Mouse (Mus musculus) macrophage (primary cell): Measurements from ENCODE around the gene Ptbp3. TPM values are rescaled to one million over a fixed set of nuclear protein-coding genes. Genes with fewer than 3 reads are reported as not detected.

ENCODE experiments used
- H3K27ac ChIP-seq: fragments of 350-480 bp; formaldehyde crosslinking; 2 replicates; pipeline ENCODE4 v1.9.0; 2021
- H3K36me3 ChIP-seq: fragments of 350-480 bp; formaldehyde crosslinking; 2 replicates; pipeline ENCODE4 v1.9.0; 2021; ENCODE audit errors: inconsistent target
- H3K4me3 ChIP-seq: fragments of 350-480 bp; formaldehyde crosslinking; 2 replicates; pipeline ENCODE4 v1.9.0; 2021; ENCODE audit errors: inconsistent target
- H3K79me2 ChIP-seq: fragments of 350-480 bp; formaldehyde crosslinking; 2 replicates; pipeline ENCODE4 v1.9.0; 2021; ENCODE audit errors: inconsistent target
- WGBS: methylation state at CpG from one replicate; pipeline ENCODE4 v1.1.7; 2026; ENCODE audit warnings: inconsistent platforms; ENCODE audit not compliant: missing documents; 5-methylcytosine and 5-hydroxymethylcytosine counted together
- polyA plus RNA-seq: library from polyadenylated mRNA; stranded (reverse); fragments of 250-400 nt; gene quantifications from 3 replicates; pipeline ENCODE4 v1.2.4, GENCODE M21; 2018; ENCODE audit warnings: inconsistent platforms

Gene Ptbp3
- polyA plus RNA-seq, 1 experiment from 2014 or later: 111 TPM

DNA sequence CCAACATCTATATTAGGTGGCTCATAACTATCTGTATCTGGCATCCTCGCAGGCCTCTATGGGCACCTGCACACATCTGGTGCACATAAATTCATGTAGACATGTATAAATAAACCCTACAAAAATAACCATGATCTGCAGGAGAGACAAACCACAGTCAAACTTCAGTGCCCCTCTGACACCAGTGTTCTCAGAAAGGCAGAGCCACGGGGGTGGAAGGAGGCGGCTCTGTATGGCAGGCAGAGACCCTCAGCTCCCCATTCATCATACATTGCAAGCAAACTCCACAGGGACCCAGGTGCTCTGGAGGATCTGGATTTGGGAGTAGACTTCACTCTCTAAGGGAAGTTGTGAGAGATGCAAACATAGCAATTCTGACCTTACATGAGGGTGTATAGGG is 104.2 kb downstream of the Ptbp3 start:
- H3K79me2 ChIP-seq: no peaks in the 10 kb centered on the region
- H3K36me3 ChIP-seq: no peaks in the 10 kb centered on the region
- 39% methylated on average over 3 of the region's 3 CpGs for WGBS
- no peak overlapping the region; the same call in 1 of the 2 replicates for H3K27ac ChIP-seq
- no peak overlapping the region for H3K4me3 ChIP-seq

DNA sequence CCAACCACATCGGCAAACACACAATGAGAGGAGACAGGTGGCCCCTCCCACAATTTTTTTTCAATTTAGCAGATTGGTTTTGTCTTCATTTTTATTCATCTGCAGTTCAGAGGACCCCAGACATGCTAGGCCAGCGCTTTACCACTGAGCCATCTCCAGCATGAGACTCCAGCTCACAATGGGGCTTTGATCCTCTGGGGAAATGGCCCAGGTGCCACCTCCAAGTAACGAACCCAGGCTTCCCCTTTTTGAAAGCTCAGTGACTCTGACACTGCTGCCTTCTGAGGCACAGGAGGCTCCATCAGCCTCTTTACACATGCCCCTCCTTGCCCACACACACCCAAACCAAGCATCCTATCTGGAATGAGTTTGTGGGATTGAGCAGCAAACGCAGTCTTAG is 105.1 kb downstream of the Ptbp3 start:
- Histone ChIP-seq H3K4me3 (no peak overlapping the region), H3K27ac (no peak overlapping the region), H3K36me3 (no peaks in the 10 kb centered on the region), H3K79me2 (no peaks in the 10 kb centered on the region)
- WGBS: 37% methylated on average over 4 of the region's 4 CpGs

DNA sequence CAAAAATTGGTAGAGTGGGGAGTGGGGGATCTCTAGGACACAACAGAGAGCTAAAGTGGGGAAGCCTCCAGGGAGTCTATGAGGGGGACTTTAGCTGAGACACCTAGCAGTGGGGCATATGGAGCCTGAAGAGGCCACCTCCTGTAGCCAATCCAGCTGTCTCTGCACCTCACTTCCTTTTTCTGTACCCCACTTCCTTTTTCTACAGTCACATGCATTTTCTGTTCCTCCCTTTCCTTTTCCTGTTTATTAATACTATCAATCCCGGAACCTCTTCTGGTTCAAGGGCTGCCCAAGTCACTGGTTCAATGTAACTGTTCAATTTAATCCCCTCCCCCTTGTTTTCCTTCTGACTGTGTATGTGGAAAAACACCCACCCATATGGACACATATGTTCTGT is 107.9 kb downstream of the Ptbp3 start:
- Histone ChIP-seq H3K27ac (peak overlapping the region; percentile 99), H3K4me3 (no peak overlapping the region), H3K36me3 (no peaks in the 10 kb centered on the region), H3K79me2 (peaks cover 6% of the 10 kb centered on the region; the same call in 1 of the 2 replicates)
- WGBS: 0% methylated on average over 1 of the region's 1 CpGs

DNA sequence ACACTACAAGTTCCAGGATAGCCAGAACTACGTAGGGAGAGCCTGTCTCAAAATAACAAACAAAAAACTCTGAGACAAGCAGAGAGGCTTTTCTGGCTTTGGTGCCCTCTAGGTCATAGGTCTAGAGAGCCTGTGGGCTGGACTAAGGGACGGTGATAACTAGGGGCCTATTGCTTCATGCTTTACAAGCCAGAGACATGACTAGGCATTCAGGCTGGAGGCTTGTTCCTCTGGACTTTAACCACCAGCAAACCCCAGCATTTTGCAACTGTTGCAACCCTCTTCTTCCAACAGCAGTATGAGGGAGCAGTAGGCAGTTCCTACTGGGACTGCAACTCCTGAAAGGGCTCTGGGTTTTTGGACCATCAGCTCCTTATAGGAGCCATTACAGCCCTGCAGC is 109.2 kb downstream of the Ptbp3 start:
- H3K79me2 ChIP-seq: peaks cover 6% of the 10 kb centered on the region; the same call in 1 of the 2 replicates
- H3K4me3 ChIP-seq: peak overlapping the region; percentile 69; the same call in 1 of the 2 replicates
- peak overlapping the region; percentile 99 for H3K27ac ChIP-seq
- no peaks in the 10 kb centered on the region for H3K36me3 ChIP-seq
- 0% methylated on average over 2 of the region's 2 CpGs for WGBS

DNA sequence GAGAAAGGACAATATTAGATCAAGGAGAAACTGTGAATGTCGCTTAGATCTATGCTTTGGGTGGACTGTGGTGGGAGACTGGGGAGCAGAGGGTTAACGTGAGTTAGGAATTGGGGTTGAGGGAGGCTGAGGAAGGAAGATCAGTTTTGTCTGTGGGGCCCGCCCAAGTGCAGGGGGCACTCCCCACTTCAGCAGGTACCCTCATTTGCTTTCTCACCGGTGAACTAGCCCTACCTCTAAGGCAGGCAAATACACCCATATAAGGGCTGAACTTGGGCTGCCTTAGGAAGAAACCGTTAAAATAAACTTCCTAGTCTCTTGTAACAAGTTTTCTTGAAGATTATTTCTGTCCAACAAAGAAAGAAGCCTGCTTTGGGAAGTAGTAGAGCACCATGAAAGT is 110.1 kb downstream of the Ptbp3 start:
- Histone ChIP-seq H3K79me2 (peaks cover 8% of the 10 kb centered on the region; the same call in 1 of the 2 replicates), H3K4me3 (peak overlapping the region; percentile 69), H3K27ac (peak overlapping the region; percentile 99), H3K36me3 (no peaks in the 10 kb centered on the region)
- 8% methylated on average over 4 of the region's 5 CpGs for WGBS

DNA sequence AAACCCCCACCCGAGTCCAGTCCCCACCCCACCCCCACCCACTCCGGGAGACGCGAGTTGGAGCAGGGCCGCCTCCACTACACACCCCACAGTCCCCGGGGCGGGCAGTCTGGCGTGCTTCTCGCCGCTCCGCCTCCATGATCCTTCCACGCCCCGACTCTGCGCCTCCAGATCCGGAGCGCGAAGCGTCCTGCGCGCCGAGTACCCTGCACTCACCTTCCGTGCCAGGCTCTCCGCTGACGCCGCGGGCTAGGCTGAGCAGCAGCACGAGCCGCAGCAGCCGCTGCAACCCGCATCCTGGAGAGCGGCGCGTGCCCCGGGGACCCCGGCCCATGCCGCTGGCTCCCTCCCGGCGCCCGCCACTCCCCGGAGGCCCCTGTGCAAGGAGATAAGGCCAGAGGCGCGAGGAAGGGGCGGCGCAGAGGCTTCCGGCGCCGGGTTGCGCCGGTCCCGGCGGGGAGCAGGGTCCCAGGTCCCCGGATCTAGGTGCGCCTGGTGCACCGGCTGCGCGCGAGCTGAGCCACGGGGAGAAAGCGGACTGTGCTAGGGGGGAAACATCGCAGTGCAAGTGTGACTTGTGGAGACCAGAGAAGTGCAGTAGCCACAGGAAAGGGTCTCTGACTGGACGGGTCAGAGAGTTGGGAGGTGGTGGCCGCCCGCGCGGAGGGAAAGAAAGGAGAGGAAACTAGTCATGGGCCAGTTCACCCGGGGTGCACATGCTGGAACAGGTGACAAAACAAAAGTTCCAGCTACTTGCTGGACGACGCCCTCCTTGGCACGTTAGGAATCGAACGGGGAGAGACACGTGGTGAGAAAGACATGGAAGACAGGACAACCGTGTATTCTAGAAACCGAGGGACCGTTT is 110.9 kb downstream of the Ptbp3 start, which contains the start of gene Susd1:
Gene Susd1 (minus strand): TSS at position 644 of the 865 bp plus-strand sequence.
- Histone ChIP-seq H3K79me2 (peaks cover 11% of the 10 kb centered on the region; the same call in 1 of the 2 replicates), H3K27ac (peak within 1 kb of the TSS; percentile 99), H3K36me3 (no peaks in the 10 kb centered on the region), H3K4me3 (peak within 1 kb of the TSS; percentile 69)
- WGBS: under 1% methylated on average over 66 of the region's 75 CpGs

DNA sequence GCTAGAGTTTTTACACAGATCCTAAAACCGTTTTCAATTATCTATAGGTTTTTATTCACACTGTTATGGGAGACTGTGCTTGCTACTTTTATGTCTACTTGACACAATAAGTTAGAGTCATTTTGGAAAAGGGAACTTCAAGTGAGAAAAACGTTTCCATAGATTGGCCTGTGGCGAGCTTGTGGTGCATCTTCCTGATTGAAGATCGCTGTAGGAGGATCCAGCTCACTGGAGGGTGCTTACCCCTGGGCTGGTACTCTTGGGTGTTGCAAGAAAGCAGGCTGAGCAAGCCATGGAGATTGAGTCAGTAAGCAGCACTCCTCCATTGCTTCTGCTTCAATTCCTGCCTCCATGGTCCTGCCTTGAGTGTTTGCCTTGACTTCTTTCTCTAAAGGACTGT is 113.2 kb downstream of the Ptbp3 start:
- Histone ChIP-seq H3K36me3 (no peaks in the 10 kb centered on the region), H3K27ac (peak overlapping the region; percentile 70), H3K4me3 (no peak overlapping the region), H3K79me2 (peaks cover 11% of the 10 kb centered on the region; the same call in 1 of the 2 replicates)
- 22% methylated on average over 4 of the region's 4 CpGs for WGBS

DNA sequence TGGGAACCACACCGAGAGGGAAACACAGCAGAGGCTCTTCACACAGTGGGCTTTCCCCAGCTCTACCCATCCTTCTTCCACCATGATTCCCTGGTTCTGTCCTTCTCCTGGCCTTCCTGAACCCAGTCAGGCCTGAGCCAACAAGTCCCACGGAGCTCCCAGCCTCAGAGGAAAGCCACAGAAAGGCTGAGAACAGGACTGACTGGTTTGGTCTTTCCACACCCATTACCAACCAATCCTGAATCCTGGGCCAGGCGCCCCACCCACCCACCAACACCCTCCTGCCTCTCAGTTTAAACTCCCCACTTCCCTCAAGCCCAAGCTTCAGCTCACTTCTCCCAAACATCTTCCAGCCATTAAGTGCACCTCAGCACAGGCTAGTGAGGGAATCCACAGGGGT is 115.1 kb downstream of the Ptbp3 start:
- WGBS: 77% methylated on average over 3 of the region's 3 CpGs
- Histone ChIP-seq H3K36me3 (no peaks in the 10 kb centered on the region), H3K79me2 (peaks cover 11% of the 10 kb centered on the region; the same call in 1 of the 2 replicates), H3K4me3 (no peak overlapping the region), H3K27ac (no peak overlapping the region)

DNA sequence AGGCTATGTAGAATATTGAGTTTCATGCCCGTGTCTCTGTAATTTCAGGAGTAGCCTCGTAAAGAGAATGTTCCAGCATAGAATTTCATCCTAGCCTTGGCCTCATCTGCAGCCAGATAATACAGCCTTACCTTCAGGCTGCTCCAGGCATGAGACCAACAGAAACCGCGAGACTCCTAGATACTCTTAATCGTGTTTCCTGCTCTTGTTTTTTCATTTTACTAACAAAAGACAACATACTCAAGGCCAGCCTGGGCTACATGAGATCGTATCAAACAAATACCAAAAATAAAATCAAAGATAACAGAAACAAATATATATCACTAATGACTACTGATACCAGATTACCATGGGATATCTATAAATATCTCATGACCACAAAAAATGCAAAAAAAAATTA is 120.0 kb downstream of the Ptbp3 start:
- Histone ChIP-seq H3K36me3 (no peaks in the 10 kb centered on the region), H3K4me3 (no peak overlapping the region), H3K79me2 (peaks cover 4% of the 10 kb centered on the region; the same call in 1 of the 2 replicates), H3K27ac (no peak overlapping the region)
- WGBS: 79% methylated on average over 6 of the region's 6 CpGs

DNA sequence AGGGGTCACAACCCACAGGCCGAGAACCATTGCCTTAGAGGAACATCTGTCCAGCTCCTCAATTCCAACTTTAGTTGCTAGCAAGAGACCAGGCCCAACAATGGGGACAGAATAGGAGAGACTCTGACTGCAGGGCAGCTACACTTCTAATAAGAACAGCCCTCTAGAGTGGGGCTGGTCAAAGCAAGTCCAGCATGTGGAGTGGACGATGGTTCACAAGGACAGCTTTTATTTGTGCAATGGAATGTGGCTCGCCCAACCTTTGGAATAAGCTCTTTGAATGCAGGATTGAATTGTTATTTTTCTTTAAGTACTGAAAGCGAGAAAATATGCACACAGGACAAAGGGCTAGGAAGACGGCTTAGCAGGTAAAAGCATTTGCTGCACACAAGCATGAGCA is 122.7 kb downstream of the Ptbp3 start:
- no peaks in the 10 kb centered on the region for H3K36me3 ChIP-seq

DNA sequence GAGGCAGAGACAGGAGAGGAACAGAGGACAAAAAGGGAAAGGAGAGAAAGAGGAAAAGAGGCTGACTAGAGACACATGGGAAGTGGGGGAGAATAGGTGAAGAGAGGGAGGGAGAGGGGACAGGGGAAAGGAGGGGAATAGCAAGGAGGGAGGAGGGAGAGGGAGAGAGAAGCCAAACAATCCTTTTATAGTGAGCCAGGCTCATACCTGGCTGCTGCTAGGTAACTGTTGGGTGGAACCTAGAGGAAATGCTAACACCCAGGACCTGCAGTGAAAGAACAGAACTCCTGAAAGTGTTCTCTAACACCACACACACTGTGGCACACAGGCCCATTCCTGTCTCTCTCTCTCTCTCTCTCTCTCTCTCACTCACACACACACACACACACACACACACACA is 126.4 kb downstream of the Ptbp3 start:
- Histone ChIP-seq H3K4me3 (no peak overlapping the region), H3K79me2 (no peaks in the 10 kb centered on the region), H3K27ac (no peak overlapping the region), H3K36me3 (no peaks in the 10 kb centered on the region)

More for the DNA sequence above, 122.7 kb downstream of the Ptbp3 start:
- Histone ChIP-seq H3K79me2 (no peaks in the 10 kb centered on the region), H3K4me3 (no peak overlapping the region), H3K27ac (no peak overlapping the region)
- 97% methylated on average over 5 of the region's 5 CpGs for WGBS

DNA sequence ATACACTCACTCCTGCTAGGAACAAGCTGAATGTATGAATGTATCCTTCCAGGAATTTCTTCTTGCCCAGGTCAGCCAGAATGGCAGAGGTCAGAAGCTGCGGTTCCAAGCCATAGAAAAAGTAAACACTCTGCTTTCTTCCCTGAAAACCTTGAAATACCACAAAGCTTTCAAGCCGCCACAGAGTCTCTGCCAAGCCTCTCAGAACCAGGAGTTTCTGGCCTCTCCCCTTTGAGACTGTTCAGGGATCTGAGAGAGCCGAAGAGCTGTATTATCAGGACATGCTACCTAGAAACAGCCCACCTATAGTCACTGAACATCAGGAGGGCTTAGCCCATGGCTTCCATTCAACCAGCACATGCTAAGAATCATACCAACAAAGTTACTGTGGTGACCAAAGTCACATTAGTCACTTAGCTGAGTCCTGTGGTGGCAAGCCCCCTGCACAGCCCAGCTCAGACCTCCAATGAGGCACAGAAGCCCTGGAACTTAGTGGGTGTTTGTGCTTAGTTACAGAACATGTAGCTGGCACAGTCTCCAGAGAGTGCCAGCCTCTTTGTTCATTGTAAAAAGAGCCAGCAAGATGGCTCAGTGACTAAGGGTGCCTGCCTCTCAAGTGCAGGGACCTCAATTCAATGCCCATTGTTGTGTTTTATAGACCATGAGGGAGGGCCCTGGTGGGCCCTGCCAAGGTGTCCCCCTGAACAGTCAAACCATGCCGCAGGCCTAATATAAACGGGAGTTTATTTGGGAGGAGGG is 127.0 kb downstream of the Ptbp3 start:
- Histone ChIP-seq H3K4me3 (no peak overlapping the region), H3K36me3 (no peaks in the 10 kb centered on the region), H3K79me2 (no peaks in the 10 kb centered on the region), H3K27ac (no peak overlapping the region)
- WGBS: 85% methylated on average over 5 of the region's 5 CpGs
